Mouse (Mus musculus) activated CD4-positive, CD25-positive, alpha-beta regulatory T cell (primary cell): ENCODE data around the gene Polr3a. TPM values are rescaled to one million over a fixed set of nuclear protein-coding genes. Genes with fewer than 3 reads are reported as not detected.

Experiments
- polyA plus RNA-seq, 2 experiments: library from polyadenylated mRNA; unstranded; fragments of 100-300 nt; shearing (Covaris generic); gene quantifications; one replicate each; pipeline ENCODE4 v1.2.1; 2017

The Polr3a gene
- polyA plus RNA-seq: 10 to 100 TPM; 18.5 to 20.2 TPM

DNA sequence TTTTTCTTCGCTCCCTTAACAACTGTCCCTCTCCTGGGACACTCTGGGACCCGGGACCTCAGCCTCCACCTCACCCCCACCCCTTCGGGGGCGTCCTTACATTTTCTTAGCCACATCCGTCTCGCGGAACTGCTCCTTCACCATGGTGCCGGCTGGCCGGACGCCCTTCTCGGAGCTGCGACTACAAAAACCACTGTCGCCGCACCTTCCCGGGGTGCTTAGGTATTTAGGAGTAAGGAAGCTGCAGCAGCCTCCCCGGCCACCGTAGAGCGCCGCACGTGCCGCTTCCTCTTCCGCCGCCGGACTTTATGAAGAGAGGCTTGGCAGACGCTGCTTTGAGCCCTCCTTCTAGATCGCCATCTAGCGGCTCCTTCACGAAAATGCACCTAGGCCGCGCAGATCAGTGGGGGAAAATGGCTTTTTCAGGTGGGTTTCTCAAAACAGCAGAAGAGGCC is at the start of gene Polr3a, which contains the start of gene Rps24:
Gene Polr3a (minus strand): TSS at position 286 of the 455 bp plus-strand sequence.
Gene Rps24 (plus strand): TSS at position 353 of the 455 bp plus-strand sequence.

Other genes starting within 250 kb of the Polr3a start
- gene Dlg5, start 241.1 kb downstream of the Polr3a start, polyA plus RNA-seq: 1 to 10 TPM in 1 of 2 experiments, under 1 TPM in 1; 0.27 to 1.1 TPM
- gene E330034G19Rik, start 193.8 kb downstream of the Polr3a start, polyA plus RNA-seq: not detected
- 1,000 to 10,000 TPM in 1 of 2 experiments, 100 to 1,000 TPM in 1; 898 to 1,669 TPM for gene Rps24, start 67 bp upstream of the Polr3a start, polyA plus RNA-seq